Mouse (Mus musculus) left cerebral cortex, adult 2 months (tissue): Measurements from ENCODE around the gene Bckdha. TPM values are rescaled to one million over a fixed set of nuclear protein-coding genes. Genes with fewer than 3 reads are reported as not detected.

ENCODE experiments used
- DNase-seq, 2 experiments: peaks; one replicate each; pipeline ENCODE4 v3.0.0; 2021 to 2022; ENCODE audit warnings: low spot score in 2 of 2, mixed read lengths in 1 of 2; ENCODE audit errors: extremely low spot score in 1 of 2
- H3K27ac ChIP-seq: fragments of 200-600 bp; 2 replicates; pipeline ENCODE4 v1.8.1; 2022
- H3K4me3 ChIP-seq: fragments of 200-600 bp; 2 replicates; pipeline ENCODE4 v1.8.1; 2022
- CTCF ChIP-seq: fragments of 200-600 bp; IDR thresholded peaks from 2 replicates; pipeline ENCODE4 v1.8.1; 2022; ENCODE audit warnings: antibody characterized with exemption, mild to moderate bottlenecking, moderate library complexity
- intact Hi-C: fragments of 180-260 bp; cut with DNase I; formaldehyde crosslinking; loops from one replicate; pipeline ENCODE4 v1.15.1; 2025
- total RNA-seq, 2 experiments: library from RNA; stranded (reverse); gene quantifications; 2 replicates each; pipeline ENCODE4 v1.2.3; 2021

The Bckdha gene
- total RNA-seq, 2 experiments from 2014 or later, result 32.9 to 33.9 TPM

- intact Hi-C loops, result no loop called here
- TF ChIP-seq CTCF, result no peak
- no peak overlapping the region for H3K4me3 ChIP-seq
- no peak overlapping the region for H3K27ac ChIP-seq
- no peak for DNase-seq
Measured at GRCm38 (mm10) chr7:25666381-25666780, 7.6 kb upstream of the Bckdha start.

- TF ChIP-seq CTCF, result no peak
- Histone ChIP-seq H3K27ac (peak overlapping the region; percentile 92; the same call in 1 of the 2 replicates), H3K4me3 (peak overlapping the region; percentile 57)
- DNase-seq, result no peak
- intact Hi-C loops, result no loop called here
Measured at GRCm38 (mm10) chr7:25657785-25658184, 996 bp downstream of the Bckdha start.

GRCm38 (mm10) chr7:25655601-25656428 lies 3.0 kb downstream of the Bckdha start:
- no peak overlapping the region for H3K4me3 ChIP-seq
- no peak for DNase-seq
- TF ChIP-seq CTCF, result no peak
- H3K27ac ChIP-seq, result no peak overlapping the region
- intact Hi-C loops, result no loop called here

DNA sequence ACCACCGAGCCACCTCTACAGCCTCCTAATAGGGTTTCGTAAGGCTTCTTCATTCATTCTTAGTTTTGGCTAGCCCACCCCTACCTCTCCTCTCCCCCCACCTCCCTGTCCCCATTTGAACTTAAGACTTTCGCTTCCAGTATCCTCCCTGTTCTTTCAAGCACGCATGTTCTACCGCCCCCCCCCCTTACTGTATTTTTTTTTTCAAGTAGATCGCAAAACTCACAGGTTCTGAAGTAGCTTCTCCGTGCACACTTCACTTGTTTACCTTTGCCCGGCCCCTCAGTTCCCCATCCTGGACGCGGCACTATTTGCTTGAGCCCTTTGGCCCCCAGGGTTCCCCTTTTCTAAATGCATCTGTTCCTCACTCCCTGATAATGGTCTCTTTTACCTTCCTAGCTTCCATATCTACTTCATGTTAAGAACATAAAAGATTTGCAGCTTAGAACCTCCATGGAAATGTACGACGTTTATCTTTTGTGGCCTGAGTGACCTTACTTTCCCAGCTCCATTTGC lies 6.5 kb downstream of the Bckdha start:
- no peak for DNase-seq
- no peak overlapping the region for H3K27ac ChIP-seq
- TF ChIP-seq CTCF, result no peak
- H3K4me3 ChIP-seq, result no peak overlapping the region
- intact Hi-C loops, result no loop called here

GRCm38 (mm10) chr7:25651281-25651680 lies 7.5 kb downstream of the Bckdha start:
- intact Hi-C loops, result no loop called here
- DNase-seq, result no peak
- Histone ChIP-seq H3K4me3 (no peak overlapping the region), H3K27ac (no peak overlapping the region)
- TF ChIP-seq CTCF, result no peak

DNA sequence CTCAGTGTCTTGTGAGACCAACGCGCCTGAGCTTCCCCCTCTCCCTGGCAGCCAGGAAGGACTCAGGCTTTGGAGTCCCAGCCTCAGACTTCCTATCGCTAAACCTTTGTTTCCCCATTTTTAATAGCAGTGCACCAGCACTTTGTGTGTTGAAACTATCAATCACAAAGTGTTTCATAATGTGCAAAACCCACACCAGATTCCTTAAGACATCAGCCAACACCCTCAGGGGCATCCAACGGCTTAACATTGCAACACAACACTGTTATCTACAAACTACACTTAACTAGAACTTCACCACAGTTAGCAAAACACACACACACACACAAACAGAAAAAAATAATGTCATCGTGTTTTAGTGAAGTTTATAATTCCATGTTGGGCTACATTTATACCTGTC lies 8.9 kb downstream of the Bckdha start:
- DNase-seq, result no peak
- TF ChIP-seq CTCF, result no peak
- intact Hi-C loops, result no loop called here
- no peak overlapping the region for H3K27ac ChIP-seq
- H3K4me3 ChIP-seq, result no peak overlapping the region

GRCm38 (mm10) chr7:25647574-25648123 lies 11.1 kb downstream of the Bckdha start:
- no peak overlapping the region for H3K27ac ChIP-seq
- TF ChIP-seq CTCF, result peak; percentile 1; the same call in 1 of the 2 replicates
- H3K4me3 ChIP-seq, result no peak overlapping the region
- intact Hi-C loops, result no loop called here
- no peak for DNase-seq

- H3K27ac ChIP-seq, result no peak overlapping the region
- no peak for TF ChIP-seq CTCF
- H3K4me3 ChIP-seq, result no peak overlapping the region
- DNase-seq, result no peak
- intact Hi-C loops, result no loop called here
Measured at GRCm38 (mm10) chr7:25645074-25645473, 13.7 kb downstream of the Bckdha start.

DNA sequence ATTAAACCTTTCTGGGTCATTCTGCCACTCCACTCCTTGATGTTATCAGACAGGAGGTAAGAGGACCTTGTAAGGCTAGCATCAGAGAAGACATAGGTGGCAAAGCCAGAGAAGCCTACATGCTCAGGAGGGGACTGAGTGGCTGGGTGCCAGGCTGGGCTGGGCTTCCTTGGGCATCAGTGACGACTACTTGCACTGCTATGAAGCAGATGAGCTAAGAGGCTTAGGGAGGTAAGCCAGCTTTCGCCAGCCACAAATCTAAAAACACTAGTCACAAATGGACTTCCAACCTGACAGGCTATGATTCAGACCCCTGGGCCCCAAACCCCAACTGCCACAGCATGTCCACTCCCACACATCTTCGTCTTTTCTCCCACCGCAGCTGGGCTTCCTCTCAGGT lies 14.2 kb downstream of the Bckdha start:
- Histone ChIP-seq H3K27ac (no peak overlapping the region), H3K4me3 (no peak overlapping the region)
- no peak for TF ChIP-seq CTCF
- no peak for DNase-seq
- intact Hi-C loops, result no loop called here

DNA sequence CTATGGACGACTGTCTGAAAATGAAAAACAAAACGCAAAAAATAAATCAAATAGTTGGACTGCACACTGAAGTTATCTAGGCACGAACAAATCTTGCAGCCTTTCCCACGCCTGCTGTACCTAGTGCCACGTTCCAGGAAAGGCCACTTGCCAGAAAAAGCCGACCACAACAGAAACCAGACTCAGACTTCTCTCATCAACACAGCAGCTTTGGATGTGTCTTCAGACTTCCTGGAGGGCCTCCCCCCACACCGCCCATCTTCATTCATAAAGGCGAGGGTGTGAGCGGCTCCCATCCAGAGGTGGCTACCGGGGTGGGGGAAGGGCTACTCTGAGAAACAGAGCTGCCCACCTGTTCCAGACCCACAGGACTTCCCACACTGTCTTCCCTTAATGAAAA lies 14.6 kb downstream of the Bckdha start:
- no peak overlapping the region for H3K27ac ChIP-seq
- intact Hi-C loops, result no loop called here
- no peak for DNase-seq
- no peak for TF ChIP-seq CTCF
- H3K4me3 ChIP-seq, result no peak overlapping the region

- intact Hi-C loops, result no loop called here
- no peak overlapping the region for H3K4me3 ChIP-seq
- peak in 1 of 2 experiments; percentile 44 for DNase-seq
- TF ChIP-seq CTCF, result no peak
- no peak overlapping the region; the same call in 1 of the 2 replicates for H3K27ac ChIP-seq
Measured at GRCm38 (mm10) chr7:25639754-25640153, 19.0 kb downstream of the Bckdha start.

- intact Hi-C loops, result no loop called here
- H3K4me3 ChIP-seq, result no peak overlapping the region
- DNase-seq, result no peak
- H3K27ac ChIP-seq, result no peak overlapping the region
- TF ChIP-seq CTCF, result no peak
Measured at GRCm38 (mm10) chr7:25637099-25637498, 21.7 kb downstream of the Bckdha start.
